Mouse (Mus musculus) forebrain, embryonic 10.5 days (tissue): ENCODE measurements around the gene Tex14. TPM values are rescaled to one million over a fixed set of nuclear protein-coding genes. Genes with fewer than 3 reads are reported as not detected.
"Not testable (repeated sequence)": the region's sequence is repeated elsewhere in the genome, so short reads cannot be mapped to it uniquely, and the experiment has no call there.

ENCODE experiments used
- DNase-seq: peaks from one replicate; pipeline ENCODE4 v3.0.0-alpha.2; 2017; ENCODE audit warnings: low spot score; ENCODE audit errors: extremely low spot score
- H3K27ac ChIP-seq: fragments of 300-500 bp; sonication (generic); 2 replicates; pipeline ENCODE4 v1.5.1; 2016; ENCODE audit warnings: mild to moderate bottlenecking
- H3K27me3 ChIP-seq: fragments of 300-500 bp; sonication (generic); 2 replicates; pipeline ENCODE4 v1.6.1; 2016; ENCODE audit warnings: mild to moderate bottlenecking; ENCODE audit not compliant: poor library complexity, severe bottlenecking
- H3K36me3 ChIP-seq: fragments of 300-500 bp; sonication (generic); replicated peaks from 2 replicates; pipeline ENCODE4 v1.6.1; 2016; ENCODE audit warnings: mild to moderate bottlenecking, moderate library complexity
- H3K4me1 ChIP-seq: fragments of 300-500 bp; sonication (generic); 2 replicates; pipeline ENCODE4 v1.6.1; 2016
- H3K4me3 ChIP-seq: fragments of 300-500 bp; sonication (generic); 2 replicates; pipeline ENCODE4 v1.5.1; 2016; ENCODE audit warnings: mild to moderate bottlenecking, moderate library complexity
- H3K9me3 ChIP-seq: fragments of 300-500 bp; sonication (generic); 2 replicates; pipeline ENCODE4 v1.6.1; 2016; ENCODE audit warnings: mild to moderate bottlenecking, moderate library complexity
- WGBS: fragments of 180-500 bp; shearing (Covaris S2); methylation state at CpG from one replicate; pipeline ENCODE4 v1.1.7; 2016; 5-methylcytosine and 5-hydroxymethylcytosine counted together
- polyA plus RNA-seq: library from polyadenylated mRNA; unstranded; fragments of >200 nt; fragmentation: Nextera tagmentation; extraction: Ambion mirVana; gene quantifications from 2 replicates; pipeline ENCODE4 v1.2.1, GENCODE M21; 2016

The Tex14 gene
- polyA plus RNA-seq, 1 experiment from 2014 or later: not detected

DNA sequence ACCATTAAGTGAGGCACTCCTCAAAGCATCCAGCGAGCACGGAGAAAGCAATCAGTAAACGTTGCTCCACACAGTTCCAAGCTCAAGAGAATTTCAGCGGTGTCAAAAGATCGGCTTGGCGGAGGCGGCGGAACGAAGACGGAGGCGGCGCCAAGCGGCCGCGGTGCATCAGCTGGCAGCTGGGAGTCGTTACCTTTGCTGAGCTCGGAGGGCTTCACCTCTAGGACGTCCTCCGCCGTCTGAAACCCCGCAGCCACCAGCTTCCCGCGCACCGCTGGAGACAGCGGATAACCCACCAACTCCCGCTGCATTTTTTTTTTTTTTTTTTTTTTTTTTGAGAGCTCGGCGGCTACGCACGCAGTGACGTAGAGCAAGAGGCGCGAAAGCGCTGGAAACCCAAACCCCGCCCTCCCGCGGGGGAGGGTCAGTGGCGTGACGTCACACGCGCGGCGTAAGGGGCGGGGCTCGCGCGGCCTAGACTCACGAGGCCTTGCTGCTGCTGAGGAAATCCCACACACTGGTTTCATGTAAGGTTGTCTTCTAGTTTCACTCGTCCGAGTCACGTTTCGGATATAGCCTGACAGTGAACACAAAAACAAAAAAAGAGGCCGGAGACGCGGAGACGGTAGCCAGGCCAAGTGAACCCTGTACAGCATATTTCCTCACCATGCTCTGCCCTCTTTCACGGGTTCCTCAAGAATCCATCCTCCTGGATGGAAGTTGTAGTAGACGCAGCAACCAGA lies 583 bp upstream of the Tex14 start:
- Histone ChIP-seq H3K4me1 (peaks cover 13% of the 10 kb centered on the region), H3K27ac (peak overlapping the region; percentile 96), H3K36me3 (peaks cover 23% of the 10 kb centered on the region), H3K27me3 (no peaks in the 10 kb centered on the region), H3K4me3 (peak overlapping the region; percentile 72), H3K9me3 (no peaks in the 10 kb centered on the region)
- WGBS: 3% methylated on average over 57 of the region's 58 CpGs
- DNase-seq: peak; percentile 94

DNA sequence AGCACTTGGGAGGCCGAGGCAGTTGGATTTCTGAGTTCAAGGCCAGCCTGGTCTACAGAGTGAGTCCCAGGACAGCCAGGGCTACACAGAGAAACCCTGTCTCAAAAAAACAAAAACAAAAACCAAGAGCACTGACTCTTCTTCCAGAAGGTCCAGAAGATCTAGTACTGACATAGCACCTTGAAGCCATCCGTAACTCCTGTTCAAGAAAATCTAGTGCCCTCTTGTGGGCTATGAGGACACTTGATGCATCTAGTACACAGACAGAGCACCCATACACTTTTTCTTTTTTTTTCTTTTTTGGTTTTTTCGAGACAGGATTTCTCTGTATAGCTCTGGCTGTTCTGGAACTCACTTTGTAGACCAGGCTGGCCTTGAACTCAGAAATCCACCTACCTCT lies 8.5 kb downstream of the Tex14 start:
- 63% methylated on average over 3 of the region's 3 CpGs for WGBS
- DNase-seq, H3K36me3 ChIP-seq, H3K27ac ChIP-seq, H3K4me1 ChIP-seq, H3K4me3 ChIP-seq, H3K9me3 ChIP-seq, H3K27me3 ChIP-seq: not testable (repeated sequence)

DNA sequence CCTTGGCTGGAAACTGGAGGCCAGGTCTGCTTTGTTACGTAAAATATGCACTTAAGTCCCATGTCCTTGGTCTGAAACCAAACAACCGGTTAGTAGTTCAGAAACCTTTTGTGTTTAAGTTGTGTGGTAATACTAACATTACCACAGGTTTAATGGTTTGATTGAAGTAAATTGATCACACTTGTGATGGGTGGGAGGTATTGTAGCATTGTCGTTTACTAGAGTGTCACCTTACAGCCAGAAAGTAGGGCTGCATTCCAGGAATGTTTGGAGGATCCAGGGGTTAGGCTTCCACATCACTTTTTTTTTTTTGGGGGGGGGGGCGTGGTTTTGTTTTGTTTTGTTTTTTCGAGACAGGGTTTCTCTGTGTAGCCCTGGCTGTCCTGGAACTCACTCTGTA lies 11.3 kb downstream of the Tex14 start:
- Histone ChIP-seq H3K4me1 (no peaks in the 10 kb centered on the region), H3K9me3 (no peaks in the 10 kb centered on the region), H3K36me3 (no peaks in the 10 kb centered on the region), H3K4me3 (no peak overlapping the region), H3K27me3 (no peaks in the 10 kb centered on the region), H3K27ac (no peak overlapping the region)
- no peak for DNase-seq
- 62% methylated on average over 5 of the region's 5 CpGs for WGBS

DNA sequence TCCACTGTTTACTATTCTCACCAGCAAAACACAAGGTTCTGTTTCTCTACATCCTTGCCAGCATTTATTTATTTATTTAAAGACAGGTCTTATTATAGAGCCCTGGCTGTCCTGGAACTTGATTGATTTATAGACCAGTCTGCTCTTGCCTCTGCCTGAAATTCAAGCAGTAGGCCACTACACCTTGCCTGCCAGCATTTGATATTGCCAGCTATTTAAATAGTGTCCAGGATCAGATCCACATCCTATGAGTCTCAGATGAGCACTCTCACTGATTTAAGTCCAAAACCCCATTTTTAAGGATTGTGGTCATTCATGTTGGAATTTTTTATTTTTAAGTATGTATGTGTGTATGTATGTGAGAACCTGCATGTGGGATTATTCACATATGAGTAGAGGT lies 16.0 kb downstream of the Tex14 start:
- Histone ChIP-seq H3K4me3 (no peak overlapping the region), H3K27ac (no peak overlapping the region), H3K36me3 (no peaks in the 10 kb centered on the region), H3K27me3 (no peaks in the 10 kb centered on the region), H3K4me1 (peaks cover 15% of the 10 kb centered on the region), H3K9me3 (no peaks in the 10 kb centered on the region)
- no peak for DNase-seq

DNA sequence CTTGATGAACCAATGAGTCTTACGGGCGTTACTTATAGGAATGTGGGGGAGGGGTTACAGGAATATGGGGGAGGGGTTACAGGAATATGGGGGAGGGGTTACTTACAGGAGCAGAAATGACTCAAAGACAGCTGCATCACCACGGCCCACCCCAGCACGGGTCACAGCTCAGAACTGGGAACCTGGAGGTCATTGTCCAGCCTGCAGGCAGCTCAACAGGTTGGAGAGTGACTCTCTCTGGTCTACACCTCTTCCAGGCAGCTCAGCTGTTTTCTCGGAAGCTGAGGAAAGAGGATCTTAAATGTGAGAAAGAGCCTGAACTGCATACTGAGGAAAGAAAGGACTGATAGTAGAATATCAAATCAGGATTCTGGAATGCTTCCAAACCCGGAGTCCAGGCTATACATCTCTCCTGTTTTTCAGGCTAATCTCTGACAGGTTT lies 16.9 kb downstream of the Tex14 start:
- no peaks in the 10 kb centered on the region for H3K9me3 ChIP-seq
- WGBS: 45% methylated on average over 6 of the region's 6 CpGs
- no peak for DNase-seq
- H3K27me3 ChIP-seq: no peaks in the 10 kb centered on the region
- H3K36me3 ChIP-seq: no peaks in the 10 kb centered on the region
- H3K4me3 ChIP-seq: peak overlapping the region; percentile 47
- peaks cover 18% of the 10 kb centered on the region for H3K4me1 ChIP-seq
- H3K27ac ChIP-seq: peak overlapping the region; percentile 95

DNA sequence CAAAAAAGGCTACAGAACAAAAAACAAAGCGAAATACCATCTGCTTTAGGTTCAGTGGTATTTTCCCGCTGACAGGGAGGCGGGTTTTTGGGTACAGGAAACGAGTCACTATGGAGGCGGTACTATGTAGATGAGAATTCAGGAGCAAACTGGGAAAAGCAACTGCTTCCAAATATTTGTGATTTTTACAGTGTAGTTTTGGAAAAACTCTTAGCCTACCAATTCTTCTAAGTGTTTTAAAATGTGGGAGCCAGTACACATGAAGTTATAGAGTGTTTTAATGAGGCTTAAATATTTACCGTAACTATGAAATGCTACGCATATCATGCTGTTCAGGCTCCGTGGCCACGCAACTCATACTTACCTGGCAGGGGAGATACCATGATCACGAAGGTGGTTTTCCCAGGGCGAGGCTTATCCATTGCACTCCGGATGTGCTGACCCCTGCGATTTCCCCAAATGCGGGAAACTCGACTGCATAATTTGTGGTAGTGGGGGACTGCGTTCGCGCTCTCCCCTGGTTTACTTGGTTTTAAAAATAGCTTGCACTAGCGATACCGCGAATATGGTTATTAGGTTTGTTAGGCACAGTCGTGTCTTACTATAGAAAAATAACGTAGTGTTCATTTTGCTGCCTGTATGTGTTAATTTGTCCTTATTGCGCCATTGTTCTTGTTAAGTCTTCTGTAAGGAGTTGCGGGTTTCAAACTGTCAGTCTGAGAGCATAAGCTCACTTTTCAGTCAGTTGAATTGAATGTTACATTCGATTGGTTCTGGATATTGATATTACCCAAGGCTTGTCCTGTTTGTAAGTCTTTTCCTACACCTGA lies 17.9 kb downstream of the Tex14 start:
- under 1% methylated on average over 26 of the region's 26 CpGs for WGBS
- H3K27ac ChIP-seq: peak overlapping the region; percentile 95
- peak overlapping the region; percentile 47 for H3K4me3 ChIP-seq
- peak; percentile 77 for DNase-seq
- no peaks in the 10 kb centered on the region for H3K9me3 ChIP-seq
- no peaks in the 10 kb centered on the region for H3K27me3 ChIP-seq
- peaks cover 22% of the 10 kb centered on the region for H3K4me1 ChIP-seq
- H3K36me3 ChIP-seq: no peaks in the 10 kb centered on the region

DNA sequence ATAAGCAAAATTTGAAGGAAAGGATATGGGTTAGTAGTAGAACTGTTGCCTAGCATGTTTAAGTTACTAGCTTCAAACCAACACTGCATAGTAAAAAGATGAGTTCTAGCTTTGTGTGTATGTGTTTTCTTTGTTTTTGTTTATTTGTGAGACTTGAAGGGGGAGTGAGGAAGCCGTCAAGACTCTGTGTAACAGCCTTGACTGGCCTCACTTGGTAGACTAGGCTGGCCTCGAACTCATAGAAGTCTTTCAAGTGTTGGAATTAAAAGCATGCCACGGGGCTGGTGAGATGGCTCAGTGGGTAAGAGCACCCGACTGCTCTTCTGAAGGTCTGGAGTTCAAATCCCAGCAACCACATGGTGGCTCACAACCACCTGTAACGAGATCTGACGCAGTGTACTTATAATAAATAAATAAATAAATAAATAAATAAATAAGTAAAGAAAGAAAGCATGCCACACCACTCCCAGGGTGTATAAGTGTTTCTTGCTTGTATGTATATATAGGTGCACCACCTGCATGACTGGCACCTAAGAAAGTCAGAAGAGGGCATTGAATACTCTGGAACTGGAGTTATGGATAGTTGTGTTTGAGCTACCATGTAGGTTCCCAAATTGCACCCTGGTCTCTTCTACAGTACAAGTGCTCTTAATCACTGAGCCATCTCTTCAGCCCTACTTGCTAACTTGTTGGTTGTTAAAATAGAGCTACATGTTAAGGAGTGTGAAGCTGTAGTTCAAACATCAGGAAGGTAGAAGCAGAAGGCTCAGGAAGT lies 18.9 kb downstream of the Tex14 start:
- H3K4me1 ChIP-seq: peaks cover 23% of the 10 kb centered on the region
- no peaks in the 10 kb centered on the region for H3K36me3 ChIP-seq
- H3K27ac ChIP-seq: no peak overlapping the region
- H3K27me3 ChIP-seq: no peaks in the 10 kb centered on the region
- no peak overlapping the region for H3K4me3 ChIP-seq
- DNase-seq: no peak
- H3K9me3 ChIP-seq: no peaks in the 10 kb centered on the region
- 53% methylated on average over 6 of the region's 6 CpGs for WGBS

DNA sequence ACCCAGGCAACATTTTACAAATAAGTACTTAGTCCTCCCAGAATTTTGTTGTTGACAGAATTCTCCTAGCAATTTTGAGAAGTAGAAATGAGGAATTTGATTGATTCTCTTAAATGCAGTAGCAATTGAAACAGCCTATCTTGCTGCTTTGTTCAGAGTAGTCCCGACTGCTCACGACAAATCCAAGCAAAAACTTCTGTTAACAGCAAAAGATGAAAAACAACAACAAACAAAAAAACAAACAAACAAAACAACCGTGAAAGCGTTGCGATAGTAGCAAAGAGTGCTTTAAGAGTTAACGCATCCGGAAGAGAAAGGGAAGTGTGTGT lies 21.2 kb downstream of the Tex14 start:
- Histone ChIP-seq H3K4me3 (peak overlapping the region; percentile 48), H3K9me3 (no peaks in the 10 kb centered on the region), H3K4me1 (peaks cover 23% of the 10 kb centered on the region), H3K27me3 (no peaks in the 10 kb centered on the region), H3K27ac (peak overlapping the region; percentile 94), H3K36me3 (no peaks in the 10 kb centered on the region)
- under 1% methylated on average over 7 of the region's 7 CpGs for WGBS
- DNase-seq: no peak

DNA sequence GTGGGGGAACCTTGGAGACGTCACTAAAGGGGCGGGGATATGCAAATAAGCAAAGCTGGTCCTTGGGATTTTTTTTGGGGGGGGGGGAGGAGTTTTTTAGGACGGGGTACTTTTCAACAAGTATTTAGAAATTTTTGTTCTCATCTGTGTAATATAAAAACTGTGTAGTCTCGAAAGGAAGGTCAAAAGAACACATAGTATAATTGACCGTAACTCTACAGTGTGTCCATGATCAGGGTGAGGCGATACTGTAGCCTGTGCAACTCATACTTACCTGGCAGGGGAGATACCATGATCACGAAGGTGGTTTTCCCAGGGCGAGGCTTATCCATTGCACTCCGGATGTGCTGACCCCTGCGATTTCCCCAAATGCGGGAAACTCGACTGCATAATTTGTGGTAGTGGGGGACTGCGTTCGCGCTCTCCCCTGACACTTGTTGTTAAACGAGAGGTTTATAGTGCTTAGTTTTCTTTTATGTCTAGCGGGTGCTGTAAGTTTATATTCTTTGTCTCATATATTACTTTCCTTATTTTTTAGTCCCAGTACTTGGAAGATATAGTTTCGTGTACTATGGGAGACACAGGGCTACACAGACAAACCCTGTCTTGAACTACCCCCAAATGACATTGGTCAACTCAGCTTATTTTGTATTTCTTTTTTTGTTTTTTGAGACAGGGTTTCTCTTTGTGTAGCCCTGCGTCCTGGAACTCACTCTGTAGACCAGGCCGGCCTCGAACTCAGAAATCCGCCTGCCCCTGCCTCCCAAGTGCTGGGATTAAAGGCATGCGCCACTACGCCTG lies 21.8 kb downstream of the Tex14 start:
- H3K4me3 ChIP-seq: peak overlapping the region; percentile 48
- peak overlapping the region; percentile 94 for H3K27ac ChIP-seq
- H3K36me3 ChIP-seq, H3K9me3 ChIP-seq, H3K27me3 ChIP-seq: not testable (repeated sequence)
- WGBS: 1% methylated on average over 24 of the region's 24 CpGs
- DNase-seq: peak; percentile 74
- peaks cover 21% of the 10 kb centered on the region for H3K4me1 ChIP-seq

DNA sequence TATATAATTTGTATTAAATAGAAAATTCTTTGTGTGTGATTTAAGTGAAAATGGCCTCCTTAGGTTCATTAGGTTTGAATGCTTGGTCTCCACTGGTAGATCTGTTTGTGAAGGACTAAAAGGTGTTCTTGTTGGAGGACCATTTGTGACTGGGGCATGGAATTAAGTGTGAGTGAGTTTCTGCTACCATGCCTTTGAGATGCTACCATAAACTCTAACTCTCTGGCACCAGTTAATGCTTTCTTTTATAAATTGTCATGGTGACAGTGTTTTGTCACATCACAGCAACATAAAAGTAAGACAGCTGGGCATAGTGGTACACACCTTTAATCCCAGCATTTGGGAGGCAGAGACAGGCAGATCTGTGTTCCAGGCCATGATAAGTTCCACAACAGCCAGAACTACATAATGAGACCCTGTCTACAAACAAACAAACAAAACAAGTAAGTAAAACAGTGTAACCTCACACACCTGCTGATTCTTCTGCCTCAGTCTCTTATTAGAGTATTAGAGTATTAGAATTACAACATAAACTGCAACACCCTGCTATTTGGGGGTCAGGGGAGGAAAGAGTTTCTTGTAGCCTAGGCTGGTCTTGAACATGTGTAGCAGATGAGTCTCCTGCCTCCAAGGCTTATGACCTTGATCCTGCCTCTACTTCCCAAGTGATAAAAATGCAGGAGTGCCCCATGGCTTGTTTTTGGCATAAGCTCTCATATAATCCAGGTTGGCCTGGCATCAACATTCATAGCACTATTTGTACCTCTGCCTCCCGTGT lies 22.6 kb downstream of the Tex14 start:
- 65% methylated on average over 1 of the region's 1 CpGs for WGBS
- H3K27ac ChIP-seq: no peak overlapping the region
- no peaks in the 10 kb centered on the region for H3K27me3 ChIP-seq
- no peak for DNase-seq
- no peak overlapping the region for H3K4me3 ChIP-seq
- no peaks in the 10 kb centered on the region for H3K36me3 ChIP-seq
- H3K4me1 ChIP-seq: peaks cover 14% of the 10 kb centered on the region
- H3K9me3 ChIP-seq: no peaks in the 10 kb centered on the region

DNA sequence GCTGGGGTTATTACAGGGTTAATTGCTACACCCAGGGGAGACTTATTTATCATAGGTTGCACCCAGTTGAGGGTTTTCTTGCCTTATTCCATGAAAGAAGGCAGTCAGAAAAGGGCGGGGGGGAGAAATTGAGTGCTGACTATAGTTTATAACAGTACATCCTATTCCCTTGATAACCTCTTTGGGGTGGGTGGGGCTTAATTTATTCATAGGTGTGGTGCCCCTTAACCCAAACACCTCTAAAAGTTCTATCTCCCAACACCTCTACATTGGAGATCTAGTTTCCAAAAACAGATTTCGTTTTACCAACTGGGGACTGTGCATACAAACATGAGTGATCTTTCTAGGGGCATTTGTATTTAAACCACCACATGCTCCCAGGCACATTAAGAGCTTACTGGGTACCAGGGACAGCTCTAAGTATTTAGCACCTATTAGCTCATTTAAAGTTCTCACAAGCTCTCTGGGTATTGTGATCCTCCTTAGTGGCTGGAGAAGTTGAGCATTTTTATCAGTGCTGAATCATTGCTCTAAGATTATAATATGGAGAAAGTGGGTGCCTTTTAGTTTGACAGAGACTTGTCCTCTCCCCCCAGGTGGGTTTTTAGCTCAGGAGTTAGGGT lies 23.3 kb downstream of the Tex14 start:
- Histone ChIP-seq H3K27ac (no peak overlapping the region), H3K36me3 (no peaks in the 10 kb centered on the region), H3K4me1 (peaks cover 15% of the 10 kb centered on the region), H3K9me3 (no peaks in the 10 kb centered on the region), H3K27me3 (no peaks in the 10 kb centered on the region), H3K4me3 (no peak overlapping the region)
- whole genome bisulfite sequencing: 75% methylated on average over 2 of the region's 2 CpGs
- DNase-seq: no peak
